ENCODE assay signal across 13 mouse cellular contexts in genomic region chr8:77012641-77013040, GRCm38 (mm10).
"Had no signal": no experiment of that assay in that cellular context is flagged by ENCODE, and none has a peak within 500 bp of the region (broad histone marks: within the 10 kb centered on the region; RNA-seq: fewer than 3 reads in every experiment).

No protein-coding gene starts in this region.

- H3K36me3 ChIP-seq: limb, embryonic 10.5 days; liver, embryonic 12.5 days; lung, embryonic 15.5 days; neural tube, embryonic 12.5 days; stomach, embryonic 15.5 days had no signal

- H3K9me3 ChIP-seq: limb, embryonic 10.5 days; liver, embryonic 12.5 days; lung, embryonic 15.5 days; neural tube, embryonic 12.5 days; stomach, embryonic 15.5 days had no signal

- H3K4me2 ChIP-seq: liver, embryonic 12.5 days; lung, embryonic 15.5 days; neural tube, embryonic 12.5 days; stomach, embryonic 15.5 days had no signal

- H3K4me1 ChIP-seq: limb, embryonic 10.5 days; liver, embryonic 12.5 days; lung, embryonic 15.5 days; neural tube, embryonic 12.5 days; stomach, embryonic 15.5 days had no signal

- DNase-seq: kidney, adult 8-10 months; kidney, postnatal 25 days; lung, postnatal 14 days; right cerebral cortex, postnatal 14 days; thymus, adult 2 months; thymus, postnatal 25 days had no signal

- H3K27ac ChIP-seq: left cerebral cortex, adult 2 months; limb, embryonic 10.5 days; liver, embryonic 12.5 days; lung, embryonic 15.5 days; macrophage; neural tube, embryonic 12.5 days; stomach, embryonic 15.5 days had no signal

- ATAC-seq: liver, embryonic 12.5 days had no signal

- H3K4me3 ChIP-seq: left cerebral cortex, adult 2 months; limb, embryonic 10.5 days; liver, embryonic 12.5 days; lung, embryonic 15.5 days; neural tube, embryonic 12.5 days; stomach, embryonic 15.5 days had no signal

- H3K9ac ChIP-seq: liver, embryonic 12.5 days; lung, embryonic 15.5 days; neural tube, embryonic 12.5 days; stomach, embryonic 15.5 days had no signal

- H3K27me3 ChIP-seq: liver, embryonic 12.5 days; lung, embryonic 15.5 days; neural tube, embryonic 12.5 days; stomach, embryonic 15.5 days had no signal
